Mouse (Mus musculus) thymus, postnatal 25 days (tissue): ENCODE measurements at regions not wholly inside any gene's neighbourhood (a gene's known extent, or its start where the extent isn't known, plus 50 kb on each side); places are given as distances from the start of the nearest gene placed in this dataset.

Source experiments
- DNase-seq: peaks from one replicate; pipeline ENCODE4 v3.0.0; 2022

- no peak for DNase-seq
Observed at GRCm38 (mm10) chr3:105227551-105227950, 160.9 kb downstream of the 4930564D02Rik start.

- DNase-seq: no peak
Observed at GRCm38 (mm10) chr3:105228401-105228800, 161.8 kb downstream of the 4930564D02Rik start.

- DNase-seq: no peak
Observed at GRCm38 (mm10) chr3:105241048-105241447, 174.4 kb downstream of the 4930564D02Rik start.

- no peak for DNase-seq
Observed at GRCm38 (mm10) chr3:105257096-105257495, 190.5 kb downstream of the 4930564D02Rik start.

GRCm38 (mm10) chr3:105275241-105275640 lies 176.9 kb upstream of the Kcnd3 start:
- DNase-seq: peak; percentile 19

GRCm38 (mm10) chr3:105280971-105281370 lies 171.2 kb upstream of the Kcnd3 start:
- DNase-seq: no peak

- no peak for DNase-seq
Observed at GRCm38 (mm10) chr3:105281686-105282085, 170.4 kb upstream of the Kcnd3 start.

- no peak for DNase-seq
Observed at GRCm38 (mm10) chr3:105298273-105298672, 153.9 kb upstream of the Kcnd3 start.

GRCm38 (mm10) chr3:105300693-105301548 lies 151.2 kb upstream of the Kcnd3 start:
- DNase-seq: no peak

GRCm38 (mm10) chr3:105307676-105308075 lies 144.5 kb upstream of the Kcnd3 start:
- DNase-seq: no peak

GRCm38 (mm10) chr3:105309020-105309419 lies 143.1 kb upstream of the Kcnd3 start:
- DNase-seq: no peak

- DNase-seq: no peak
Observed at GRCm38 (mm10) chr3:105353268-105353667, 98.9 kb upstream of the Kcnd3 start.

GRCm38 (mm10) chr3:105354123-105354931 lies 97.8 kb upstream of the Kcnd3 start:
- DNase-seq: no peak

GRCm38 (mm10) chr3:105357511-105357910 lies 94.6 kb upstream of the Kcnd3 start:
- no peak for DNase-seq

- DNase-seq: no peak
Observed at GRCm38 (mm10) chr3:105359636-105360035, 92.5 kb upstream of the Kcnd3 start.

- no peak for DNase-seq
Observed at GRCm38 (mm10) chr3:105364685-105365084, 87.4 kb upstream of the Kcnd3 start.

- DNase-seq: no peak
Observed at GRCm38 (mm10) chr3:105366806-105367205, 85.3 kb upstream of the Kcnd3 start.

GRCm38 (mm10) chr3:105367972-105368371 lies 84.2 kb upstream of the Kcnd3 start:
- no peak for DNase-seq

- DNase-seq: no peak
Observed at GRCm38 (mm10) chr3:105372371-105372828, 79.7 kb upstream of the Kcnd3 start.

GRCm38 (mm10) chr3:105374306-105374705 lies 77.8 kb upstream of the Kcnd3 start:
- no peak for DNase-seq

- DNase-seq: no peak
Observed at GRCm38 (mm10) chr3:105374836-105375235, 77.3 kb upstream of the Kcnd3 start.

- no peak for DNase-seq
Observed at GRCm38 (mm10) chr3:105375383-105375782, 76.7 kb upstream of the Kcnd3 start.

- no peak for DNase-seq
Observed at GRCm38 (mm10) chr3:105375820-105376219, 76.3 kb upstream of the Kcnd3 start.

GRCm38 (mm10) chr3:105376346-105376745 lies 75.8 kb upstream of the Kcnd3 start:
- DNase-seq: no peak
